Mouse (Mus musculus) midbrain, embryonic 14.5 days (tissue): ENCODE data around the gene Sec61b. TPM values are rescaled to one million over a fixed set of nuclear protein-coding genes. Genes with fewer than 3 reads are reported as not detected.
A peak's percentile ranks its signal among the peaks of the same experiment; 100 is the strongest.

Experiments
- ATAC-seq: fragments of 200-750 bp; cut with Nextera tagmentation; 2 replicates; pipeline ENCODE4 v1.8.0; 2017; ENCODE audit warnings: moderate number of reproducible peaks, moderate library complexity; ENCODE audit not compliant: low FRiP score, low TSS enrichment
- DNase-seq: peaks from one replicate; pipeline ENCODE4 v3.0.0-alpha.2; 2015
- H3K27ac ChIP-seq: fragments of 300-500 bp; sonication (generic); replicated peaks from 2 replicates; pipeline ENCODE4 v1.5.1; 2014; ENCODE audit warnings: mild to moderate bottlenecking, low read depth, low read length, moderate library complexity
- H3K27me3 ChIP-seq: fragments of 300-500 bp; sonication (generic); 2 replicates; pipeline ENCODE4 v1.6.1; 2014; ENCODE audit warnings: low read length, control low read depth, mixed read lengths; ENCODE audit not compliant: control insufficient read depth, insufficient read depth
- H3K36me3 ChIP-seq: fragments of 300-500 bp; sonication (generic); 2 replicates; pipeline ENCODE4 v1.6.1; 2014; ENCODE audit warnings: low read length, control low read depth; ENCODE audit not compliant: control insufficient read depth, insufficient read depth
- H3K4me1 ChIP-seq: fragments of 300-500 bp; sonication (generic); 2 replicates; pipeline ENCODE4 v1.6.1; 2014; ENCODE audit warnings: mild to moderate bottlenecking, antibody characterized with exemption, low read length, control low read depth; ENCODE audit not compliant: control insufficient read depth, insufficient read depth
- H3K4me2 ChIP-seq: fragments of 300-500 bp; sonication (generic); 2 replicates; pipeline ENCODE4 v1.6.1; 2014; ENCODE audit warnings: mild to moderate bottlenecking, low read length, moderate library complexity
- H3K4me3 ChIP-seq: fragments of 300-500 bp; sonication (generic); replicated peaks from 2 replicates; pipeline ENCODE4 v1.5.1; 2014; ENCODE audit warnings: low read depth, low read length
- H3K9ac ChIP-seq: fragments of 300-500 bp; sonication (generic); replicated peaks from 2 replicates; pipeline ENCODE4 v1.6.1; 2014; ENCODE audit warnings: mild to moderate bottlenecking, low read length, moderate library complexity
- H3K9me3 ChIP-seq: fragments of 300-500 bp; sonication (generic); 2 replicates; pipeline ENCODE4 v1.6.1; 2016; ENCODE audit warnings: low read length, control low read depth, mixed read lengths; ENCODE audit not compliant: control insufficient read depth
- WGBS: fragments of 180-500 bp; shearing (Covaris S2); extraction: QIAGEN DNeasy Blood & Tissue Kit; methylation state at CpG from one replicate; pipeline ENCODE4 v1.1.7; 2014; 5-methylcytosine and 5-hydroxymethylcytosine counted together
- polyA plus RNA-seq: library from polyadenylated mRNA; unstranded; fragments of >200 nt; fragmentation: Nextera tagmentation; extraction: Ambion mirVana; gene quantifications from 2 replicates; pipeline ENCODE4 v1.2.1, GENCODE M21; 2014

Gene Sec61b
- polyA plus RNA-seq, result 258 and 296 TPM in 2 replicates

DNA sequence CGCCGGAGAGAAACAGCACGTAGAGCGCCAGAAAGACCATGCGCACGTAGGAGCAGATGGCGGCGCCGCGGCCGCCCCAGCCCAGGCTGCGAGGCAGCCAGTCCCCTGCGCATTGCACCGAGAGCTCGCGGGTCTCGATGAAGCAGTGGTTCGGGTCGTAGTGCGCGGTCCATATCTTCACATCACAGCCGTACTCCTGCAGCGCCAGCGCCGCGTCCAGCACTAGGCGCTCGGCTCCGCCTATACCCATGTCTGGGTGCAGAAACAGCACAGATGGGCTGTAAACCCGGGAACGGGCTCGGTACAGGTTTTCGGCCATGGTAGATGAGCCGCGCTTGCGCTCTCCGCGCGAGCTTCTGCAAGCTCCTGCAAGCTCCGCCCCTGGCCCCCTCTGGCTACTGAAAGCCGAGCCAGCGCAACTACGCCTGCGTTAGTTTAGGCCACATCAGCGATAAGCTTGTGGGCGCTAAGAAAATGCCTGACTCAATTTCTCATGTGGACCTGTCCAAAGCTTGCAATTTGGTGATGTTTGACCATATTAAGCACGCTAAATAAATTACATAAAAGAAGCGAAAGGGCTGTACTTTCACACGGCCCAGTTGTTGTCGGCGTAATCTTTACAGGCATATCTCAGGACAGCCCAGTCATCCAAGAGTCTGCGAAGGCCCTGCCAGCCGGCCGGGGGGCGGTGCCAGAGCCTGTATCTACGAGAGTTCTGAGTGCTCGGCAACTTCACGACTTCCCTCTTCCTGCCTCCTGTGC lies at the start of gene Sec61b, which contains the start of gene Alg2:
TSS of gene Sec61b (plus strand) at position 691 of the 762 bp plus-strand sequence.
TSS of gene Alg2 (minus strand) at position 366 of the 762 bp plus-strand sequence.
- under 1% methylated on average over 58 of the region's 58 CpGs for WGBS
- peak; percentile 100 for DNase-seq

DNA sequence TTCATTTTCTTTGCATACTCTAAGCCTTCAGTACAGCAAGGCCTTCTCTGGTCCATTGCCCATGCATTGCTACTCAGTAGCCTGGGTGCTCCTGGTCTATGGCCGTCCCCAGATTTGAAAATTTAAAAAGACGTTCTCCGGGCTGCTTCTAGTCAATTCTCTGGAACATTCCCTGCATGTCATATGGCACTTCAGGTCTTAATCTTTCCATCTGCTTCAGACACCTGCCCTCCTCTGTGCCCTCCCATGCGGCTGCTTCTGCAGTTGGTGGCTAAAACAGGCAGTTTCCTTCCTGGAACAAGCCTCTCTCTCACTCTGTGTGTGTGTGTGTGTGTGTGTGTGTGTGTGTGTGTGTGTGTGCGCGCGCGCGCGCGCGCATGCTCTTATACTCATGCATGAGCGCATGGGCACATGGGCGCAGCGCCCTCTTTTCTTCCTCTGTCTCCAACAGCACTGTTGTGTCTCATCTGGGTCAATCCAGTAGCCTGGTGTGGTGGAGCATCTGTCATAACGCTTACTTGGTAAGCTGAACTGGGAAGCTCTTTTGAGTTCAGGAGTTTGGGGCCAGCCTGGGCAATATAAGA lies 49.1 kb upstream of the Sec61b start:
- no peak for ATAC-seq
- H3K36me3 ChIP-seq, result no peaks in the 10 kb centered on the region
- 88% methylated on average over 16 of the region's 16 CpGs for WGBS

More for the DNA sequence above, at the start of gene Sec61b, which contains the start of gene Alg2:
- Histone ChIP-seq H3K27ac (peak within 1 kb of the TSS; percentile 97), H3K36me3 (peaks cover 62% of the 10 kb centered on the region), H3K9ac (peak within 1 kb of the TSS; percentile 88), H3K9me3 (no peaks in the 10 kb centered on the region), H3K4me2 (peak within 1 kb of the TSS; percentile 59), H3K4me3 (peak within 1 kb of the TSS; percentile 91), H3K27me3 (no peaks in the 10 kb centered on the region), H3K4me1 (peaks cover 16% of the 10 kb centered on the region)
- peak; percentile 97 for ATAC-seq

DNA sequence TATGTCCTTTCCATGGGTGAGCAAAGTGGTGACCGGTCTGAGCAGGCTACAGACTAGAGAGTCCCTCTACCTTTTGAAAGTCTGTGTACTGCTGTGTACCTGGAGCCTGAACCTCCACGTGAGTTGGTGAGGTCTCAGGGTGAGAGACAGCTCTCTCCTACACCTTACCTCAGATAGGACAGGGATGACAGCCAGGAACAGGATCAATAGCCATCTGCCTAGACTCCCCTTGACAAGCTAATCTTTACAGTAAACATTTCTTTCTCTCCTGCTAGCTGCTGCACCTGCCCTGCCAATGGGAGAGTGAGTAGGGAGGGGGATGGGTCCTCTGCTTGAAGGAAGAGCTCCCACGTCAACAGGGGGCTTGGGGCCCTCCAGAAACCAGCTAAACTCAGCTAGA lies 46.9 kb upstream of the Sec61b start:
- no peak overlapping the region for H3K9ac ChIP-seq
- H3K9me3 ChIP-seq, result no peaks in the 10 kb centered on the region
- H3K36me3 ChIP-seq, result no peaks in the 10 kb centered on the region
- peaks cover 3% of the 10 kb centered on the region; the same call in 1 of the 2 replicates for H3K4me1 ChIP-seq
- 78% methylated on average over 3 of the region's 3 CpGs for WGBS
- no peak overlapping the region for H3K27ac ChIP-seq
- no peaks in the 10 kb centered on the region for H3K27me3 ChIP-seq
- DNase-seq (no peak), ATAC-seq (no peak)
- H3K4me3 ChIP-seq, result no peak overlapping the region
- no peak overlapping the region for H3K4me2 ChIP-seq

More for the DNA sequence above, 49.1 kb upstream of the Sec61b start:
- no peaks in the 10 kb centered on the region for H3K9me3 ChIP-seq
- no peak overlapping the region for H3K27ac ChIP-seq
- no peaks in the 10 kb centered on the region for H3K27me3 ChIP-seq
- no peak overlapping the region for H3K4me2 ChIP-seq
- no peak overlapping the region for H3K4me3 ChIP-seq
- H3K9ac ChIP-seq, result no peak overlapping the region
- no peak for DNase-seq
- peaks cover 3% of the 10 kb centered on the region; the same call in 1 of the 2 replicates for H3K4me1 ChIP-seq

DNA sequence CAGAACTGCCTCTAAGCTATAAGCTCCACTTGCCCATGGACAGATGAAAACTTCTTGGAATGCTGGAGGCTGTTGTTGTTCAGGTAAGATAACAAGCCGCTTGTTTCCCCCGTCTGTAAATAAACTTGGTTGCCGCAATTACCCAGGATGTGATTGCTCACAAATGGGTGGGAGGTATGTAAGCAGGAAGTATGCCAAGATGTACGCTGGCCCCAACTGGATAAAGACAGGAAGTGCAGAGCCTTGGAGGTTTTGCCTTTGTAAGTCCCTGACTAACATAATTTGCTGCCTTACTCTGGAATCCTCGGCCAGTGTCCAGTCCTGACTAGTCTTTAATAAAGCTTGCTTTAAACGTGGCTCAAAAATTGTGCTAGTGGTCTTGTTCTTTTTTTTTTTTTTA lies 43.9 kb upstream of the Sec61b start:
- Histone ChIP-seq H3K4me2 (no peak overlapping the region), H3K27me3 (no peaks in the 10 kb centered on the region), H3K27ac (no peak overlapping the region), H3K4me1 (no peaks in the 10 kb centered on the region), H3K9ac (no peak overlapping the region), H3K36me3 (no peaks in the 10 kb centered on the region), H3K9me3 (no peaks in the 10 kb centered on the region), H3K4me3 (no peak overlapping the region)
- no peak for DNase-seq
- ATAC-seq, result no peak
- WGBS, result 87% methylated on average over 6 of the region's 6 CpGs

DNA sequence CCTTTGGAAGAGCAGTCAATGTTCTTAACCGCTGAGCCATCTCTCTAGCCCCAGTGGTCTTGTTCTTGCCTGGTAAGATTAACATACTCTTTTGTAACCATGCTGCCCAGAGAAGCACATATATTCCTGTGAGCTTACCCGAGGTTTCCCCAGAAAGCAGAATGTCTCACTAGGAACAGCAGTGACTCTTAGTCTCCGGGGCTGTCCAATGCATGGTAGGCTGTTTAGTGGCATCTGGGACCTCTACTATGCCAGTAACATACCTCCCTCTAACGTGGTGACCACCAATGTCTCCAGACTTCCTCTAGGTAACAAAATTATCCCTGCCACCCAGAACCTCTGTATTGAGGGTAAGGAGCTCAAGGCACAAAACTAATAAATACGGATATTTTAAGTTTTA lies 43.4 kb upstream of the Sec61b start:
- no peaks in the 10 kb centered on the region for H3K4me1 ChIP-seq
- H3K27me3 ChIP-seq, result no peaks in the 10 kb centered on the region
- no peaks in the 10 kb centered on the region for H3K9me3 ChIP-seq
- no peaks in the 10 kb centered on the region for H3K36me3 ChIP-seq
- DNase-seq (no peak), ATAC-seq (no peak)
- no peak overlapping the region for H3K4me2 ChIP-seq
- no peak overlapping the region for H3K4me3 ChIP-seq
- no peak overlapping the region for H3K9ac ChIP-seq
- 93% methylated on average over 5 of the region's 5 CpGs for WGBS
- no peak overlapping the region for H3K27ac ChIP-seq

DNA sequence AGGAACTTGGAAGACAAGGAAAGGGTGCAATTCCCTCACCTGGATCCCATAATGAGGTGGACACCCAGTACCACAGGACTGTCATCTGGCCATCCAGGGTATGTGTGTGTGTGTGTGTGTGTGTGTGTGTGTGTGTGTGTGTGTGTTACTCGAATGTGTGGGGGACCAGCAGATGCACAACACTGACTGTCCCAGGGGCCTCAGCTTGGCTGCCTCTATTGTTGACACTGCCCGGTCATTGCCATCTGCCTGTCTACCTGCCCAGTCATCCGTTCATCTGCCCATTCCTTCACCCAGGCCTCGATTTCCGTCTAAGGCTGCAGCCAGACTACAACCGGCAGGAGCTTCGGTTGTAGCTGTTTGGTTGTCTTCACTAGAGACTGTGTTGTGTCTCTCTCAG lies 41.7 kb upstream of the Sec61b start:
- H3K36me3 ChIP-seq, result no peaks in the 10 kb centered on the region
- H3K27ac ChIP-seq, result no peak overlapping the region
- H3K9ac ChIP-seq, result no peak overlapping the region
- H3K4me2 ChIP-seq, result no peak overlapping the region
- no peak for ATAC-seq
- no peaks in the 10 kb centered on the region for H3K9me3 ChIP-seq
- no peak overlapping the region for H3K4me3 ChIP-seq
- WGBS, result 74% methylated on average over 6 of the region's 7 CpGs
- H3K4me1 ChIP-seq, result peaks cover 8% of the 10 kb centered on the region
- DNase-seq, result no peak
- no peaks in the 10 kb centered on the region for H3K27me3 ChIP-seq

DNA sequence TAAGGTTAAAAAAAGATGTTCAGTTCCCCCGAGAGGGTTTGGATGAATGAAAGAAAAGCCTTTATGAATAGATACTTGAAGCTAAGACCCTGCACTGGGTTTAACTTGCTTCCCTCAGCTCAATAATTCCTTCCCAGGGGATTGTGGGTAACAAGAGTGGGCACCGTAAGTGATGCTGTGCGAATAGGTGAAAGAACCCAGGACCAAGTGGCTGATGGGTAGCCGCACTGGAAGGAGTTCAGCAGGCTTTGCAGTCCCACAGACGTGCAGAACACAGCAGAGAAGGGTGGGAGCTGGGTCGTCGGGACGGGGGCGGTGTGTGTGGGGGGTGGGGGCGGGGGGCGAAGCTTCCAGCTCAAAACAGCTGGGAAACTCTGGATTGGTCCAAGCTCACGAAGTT lies 39.3 kb upstream of the Sec61b start:
- no peak overlapping the region for H3K4me2 ChIP-seq
- peaks cover 11% of the 10 kb centered on the region for H3K4me1 ChIP-seq
- WGBS, result 55% methylated on average over 12 of the region's 12 CpGs
- DNase-seq, result no peak
- no peak overlapping the region for H3K9ac ChIP-seq
- H3K9me3 ChIP-seq, result no peaks in the 10 kb centered on the region
- ATAC-seq, result no peak
- no peak overlapping the region for H3K27ac ChIP-seq
- no peaks in the 10 kb centered on the region for H3K27me3 ChIP-seq
- H3K4me3 ChIP-seq, result no peak overlapping the region
- no peaks in the 10 kb centered on the region for H3K36me3 ChIP-seq

DNA sequence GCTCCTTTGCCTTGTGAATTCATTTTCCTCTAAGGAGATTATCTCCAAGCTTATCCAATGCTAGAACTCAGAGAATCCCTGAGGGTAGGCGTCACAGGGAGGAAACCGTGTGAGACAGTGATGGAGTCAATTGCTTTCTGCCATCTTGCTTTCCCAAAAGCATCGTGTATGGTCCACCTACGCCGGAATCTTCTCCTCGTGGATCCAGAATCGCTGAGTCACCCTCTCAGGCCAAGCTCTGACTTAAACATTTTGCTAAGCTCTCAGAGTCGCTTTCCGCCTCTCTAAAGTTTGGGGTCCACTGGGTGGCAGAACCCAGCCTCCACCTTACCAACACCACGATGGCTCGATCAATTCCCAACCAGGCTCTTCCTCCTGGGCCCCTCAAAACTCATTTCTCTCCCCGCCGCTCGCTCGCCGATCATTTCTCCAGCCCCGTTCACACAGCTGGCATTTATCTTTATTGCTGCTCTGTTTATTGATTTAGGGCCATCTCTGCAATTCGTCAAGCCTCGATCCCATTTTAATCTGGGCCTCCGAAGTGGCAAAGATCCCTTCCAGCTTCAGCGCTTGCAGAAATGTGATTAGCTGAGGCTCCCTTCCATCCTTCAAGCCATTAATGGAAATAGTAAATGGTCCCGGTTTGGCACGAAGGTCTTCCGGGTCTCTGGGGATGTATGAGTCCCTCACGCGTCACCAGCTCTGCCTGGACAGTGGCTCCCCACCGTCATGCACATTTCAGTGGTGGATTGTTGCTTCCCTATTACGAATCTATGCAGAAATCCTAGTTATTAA lies 38.7 kb upstream of the Sec61b start:
- no peak overlapping the region for H3K9ac ChIP-seq
- WGBS, result 67% methylated on average over 28 of the region's 28 CpGs
- H3K27ac ChIP-seq, result no peak overlapping the region
- no peaks in the 10 kb centered on the region for H3K9me3 ChIP-seq
- no peak overlapping the region for H3K4me2 ChIP-seq
- ATAC-seq (no peak), DNase-seq (no peak)
- H3K36me3 ChIP-seq, result no peaks in the 10 kb centered on the region
- no peak overlapping the region for H3K4me3 ChIP-seq
- H3K27me3 ChIP-seq, result no peaks in the 10 kb centered on the region
- peaks cover 11% of the 10 kb centered on the region for H3K4me1 ChIP-seq
